Mouse (Mus musculus): ENCODE results near the gene Rptor. TPM values are rescaled to one million over a fixed set of nuclear protein-coding genes. Genes with fewer than 3 reads are reported as not detected.

Rptor gene
- polyA plus RNA-seq, 1 experiment = 26.2 TPM

DNA sequence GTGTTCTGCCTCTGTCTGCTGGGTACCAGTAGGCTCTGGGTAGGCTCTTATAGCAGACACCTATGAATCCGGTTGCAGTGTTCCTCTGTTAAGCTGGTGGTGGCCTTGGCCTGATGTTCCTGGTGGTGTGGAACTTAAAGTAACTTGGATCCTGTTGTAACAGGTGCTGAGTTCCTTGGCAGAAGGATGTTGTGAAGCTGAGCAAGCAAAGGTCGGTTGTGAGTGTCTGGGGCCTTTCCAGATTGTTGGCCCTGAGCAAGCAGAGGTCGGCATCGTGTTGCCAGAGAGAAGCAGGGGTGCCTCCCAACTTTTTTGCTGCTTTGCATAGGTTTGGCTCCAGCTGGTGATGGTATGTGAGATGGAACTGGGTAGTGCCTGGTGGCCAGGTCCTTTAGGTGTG is 21.7 kb downstream of the Rptor start:
- no peak for TF ChIP-seq POLR2A (IDR thresholded peaks at IDR 0.05; ENCODE audit: borderline replicate concordance, extremely low read depth, low read depth, low read length)
- no peak for TF ChIP-seq CTCF (IDR thresholded peaks at IDR 0.05; ENCODE audit: insufficient read depth, low read length)
- 67% methylated on average over 4 of the region's 4 CpGs for WGBS
- DNase-seq = no peak
- peaks cover 2% of the 10 kb centered on the region; the same call in 1 of the 2 replicates for H3K4me1 ChIP-seq (ENCODE audit: control insufficient read depth, insufficient read depth, low read length)
- H3K4me3 ChIP-seq (replicated peaks; ENCODE audit: extremely low read depth, low read depth, low read length) = no peak overlapping the region

DNA sequence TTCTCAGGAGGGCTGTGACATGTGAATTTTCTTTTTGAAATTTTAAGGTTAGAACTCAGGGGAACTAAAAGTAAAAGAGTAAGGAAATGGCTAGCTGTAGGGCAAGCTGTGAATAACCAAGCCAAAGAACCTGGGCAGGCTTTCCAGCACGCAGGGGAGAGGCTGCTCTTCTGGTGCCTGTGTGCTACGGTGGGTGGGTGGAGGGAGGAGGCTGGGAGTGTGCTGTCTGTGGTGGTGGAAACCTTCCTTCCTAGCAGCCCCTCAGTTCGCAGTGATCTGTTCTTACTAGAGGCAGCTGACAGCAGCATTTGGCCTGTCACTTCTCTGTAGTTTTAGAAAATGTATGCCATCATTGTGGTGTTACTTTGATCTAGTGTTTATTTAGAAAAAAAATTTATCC is 22.2 kb downstream of the Rptor start:
- Histone ChIP-seq H3K4me1 (ENCODE audit: control insufficient read depth, insufficient read depth, low read length) (peaks cover 2% of the 10 kb centered on the region; the same call in 1 of the 2 replicates), H3K4me3 (replicated peaks; ENCODE audit: extremely low read depth, low read depth, low read length) (no peak overlapping the region)
- no peak for DNase-seq
- 46% methylated on average over 3 of the region's 3 CpGs for WGBS
- TF ChIP-seq POLR2A (IDR thresholded peaks at IDR 0.05; ENCODE audit: borderline replicate concordance, extremely low read depth, low read depth, low read length) = no peak
- TF ChIP-seq CTCF (IDR thresholded peaks at IDR 0.05; ENCODE audit: insufficient read depth, low read length) = no peak

DNA sequence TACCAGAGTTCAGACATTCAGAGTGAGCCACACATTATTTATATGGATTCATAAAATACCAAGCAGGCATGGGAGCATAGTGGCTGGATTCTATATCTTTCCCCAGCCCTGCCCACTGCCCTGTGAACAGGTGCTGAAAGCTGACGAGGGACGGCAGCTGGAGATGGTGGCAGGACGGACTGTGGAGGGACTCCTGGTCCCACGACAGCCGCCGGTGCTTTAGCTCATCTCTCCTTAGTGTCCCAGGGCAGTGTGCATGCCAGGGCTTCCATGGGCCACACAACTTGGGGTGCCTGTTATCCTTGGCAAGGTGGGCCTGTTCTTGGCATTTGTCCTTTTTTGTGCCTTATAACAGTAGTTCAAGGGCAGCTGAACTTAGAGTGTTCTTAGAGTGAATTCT is 22.8 kb downstream of the Rptor start:
- DNase-seq = no peak
- 83% methylated on average over 6 of the region's 6 CpGs for WGBS
- TF ChIP-seq POLR2A (IDR thresholded peaks at IDR 0.05; ENCODE audit: borderline replicate concordance, extremely low read depth, low read depth, low read length) (no peak), CTCF (IDR thresholded peaks at IDR 0.05; ENCODE audit: insufficient read depth, low read length) (no peak)
- Histone ChIP-seq H3K4me1 (ENCODE audit: control insufficient read depth, insufficient read depth, low read length) (peaks cover 2% of the 10 kb centered on the region; the same call in 1 of the 2 replicates), H3K4me3 (replicated peaks; ENCODE audit: extremely low read depth, low read depth, low read length) (no peak overlapping the region)

GRCm38 (mm10) chr11:119625943-119626342 is 23.2 kb downstream of the Rptor start:
- WGBS = 68% methylated on average over 6 of the region's 6 CpGs
- H3K4me1 ChIP-seq (ENCODE audit: control insufficient read depth, insufficient read depth, low read length) = peaks cover 4% of the 10 kb centered on the region; the same call in 1 of the 2 replicates
- H3K4me3 ChIP-seq (replicated peaks; ENCODE audit: extremely low read depth, low read depth, low read length) = no peak overlapping the region
- DNase-seq = no peak
- no peak for TF ChIP-seq POLR2A (IDR thresholded peaks at IDR 0.05; ENCODE audit: borderline replicate concordance, extremely low read depth, low read depth, low read length)
- no peak for TF ChIP-seq CTCF (IDR thresholded peaks at IDR 0.05; ENCODE audit: insufficient read depth, low read length)

DNA sequence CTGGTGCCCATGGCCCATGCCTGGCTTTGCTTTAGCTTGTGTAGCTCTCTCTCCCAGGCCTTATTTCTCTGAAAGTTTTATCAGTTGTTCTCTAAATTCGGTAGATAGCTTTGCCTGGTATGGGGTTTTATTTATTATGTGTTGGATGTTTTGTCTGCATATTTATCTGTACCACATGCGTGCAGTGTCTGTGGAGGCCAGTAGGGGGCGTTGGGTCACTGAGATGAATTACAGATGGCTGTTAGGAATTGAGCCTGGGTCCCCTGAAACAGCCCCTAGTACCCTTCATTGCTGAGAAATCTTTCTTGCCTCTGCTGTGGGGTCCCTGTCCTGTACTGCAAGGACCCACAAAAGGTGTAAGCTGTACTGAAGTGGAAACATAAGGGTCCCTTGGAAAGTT is 24.5 kb downstream of the Rptor start:
- no peak for DNase-seq
- 69% methylated on average over 3 of the region's 3 CpGs for whole genome bisulfite sequencing
- TF ChIP-seq POLR2A (IDR thresholded peaks at IDR 0.05; ENCODE audit: borderline replicate concordance, extremely low read depth, low read depth, low read length) = no peak
- no peak for TF ChIP-seq CTCF (IDR thresholded peaks at IDR 0.05; ENCODE audit: insufficient read depth, low read length)
- Histone ChIP-seq H3K4me1 (ENCODE audit: control insufficient read depth, insufficient read depth, low read length) (peaks cover 9% of the 10 kb centered on the region), H3K4me3 (replicated peaks; ENCODE audit: extremely low read depth, low read depth, low read length) (no peak overlapping the region)

GRCm38 (mm10) chr11:119629072-119629471 is 26.4 kb downstream of the Rptor start:
- no peak for DNase-seq
- Histone ChIP-seq H3K4me1 (ENCODE audit: control insufficient read depth, insufficient read depth, low read length) (peaks cover 7% of the 10 kb centered on the region), H3K4me3 (replicated peaks; ENCODE audit: extremely low read depth, low read depth, low read length) (no peak overlapping the region)
- WGBS = 76% methylated on average over 3 of the region's 3 CpGs
- TF ChIP-seq POLR2A (IDR thresholded peaks at IDR 0.05; ENCODE audit: borderline replicate concordance, extremely low read depth, low read depth, low read length) (no peak), CTCF (IDR thresholded peaks at IDR 0.05; ENCODE audit: insufficient read depth, low read length) (no peak)

GRCm38 (mm10) chr11:119630329-119630728 is 27.6 kb downstream of the Rptor start:
- H3K4me1 ChIP-seq (ENCODE audit: control insufficient read depth, insufficient read depth, low read length) = peaks cover 7% of the 10 kb centered on the region
- no peak overlapping the region for H3K4me3 ChIP-seq (replicated peaks; ENCODE audit: extremely low read depth, low read depth, low read length)
- no peak for DNase-seq
- WGBS = 60% methylated on average over 5 of the region's 5 CpGs
- no peak for TF ChIP-seq POLR2A (IDR thresholded peaks at IDR 0.05; ENCODE audit: borderline replicate concordance, extremely low read depth, low read depth, low read length)
- no peak for TF ChIP-seq CTCF (IDR thresholded peaks at IDR 0.05; ENCODE audit: insufficient read depth, low read length)

- TF ChIP-seq POLR2A (IDR thresholded peaks at IDR 0.05; ENCODE audit: borderline replicate concordance, extremely low read depth, low read depth, low read length) (no peak), CTCF (IDR thresholded peaks at IDR 0.05; ENCODE audit: insufficient read depth, low read length) (no peak)
- Histone ChIP-seq H3K4me3 (replicated peaks; ENCODE audit: extremely low read depth, low read depth, low read length) (no peak overlapping the region), H3K4me1 (ENCODE audit: control insufficient read depth, insufficient read depth, low read length) (peaks cover 7% of the 10 kb centered on the region)
- 55% methylated on average over 3 of the region's 3 CpGs for WGBS
- DNase-seq = peak; percentile 12
Measured at GRCm38 (mm10) chr11:119631222-119631870, 28.6 kb downstream of the Rptor start.

GRCm38 (mm10) chr11:119636371-119636883 is 33.7 kb downstream of the Rptor start:
- peaks cover 2% of the 10 kb centered on the region for H3K4me1 ChIP-seq (ENCODE audit: control insufficient read depth, insufficient read depth, low read length)
- no peak for DNase-seq
- 77% methylated on average over 4 of the region's 4 CpGs for WGBS
- no peak overlapping the region for H3K4me3 ChIP-seq (replicated peaks; ENCODE audit: extremely low read depth, low read depth, low read length)
- TF ChIP-seq POLR2A (IDR thresholded peaks at IDR 0.05; ENCODE audit: borderline replicate concordance, extremely low read depth, low read depth, low read length) (no peak), CTCF (IDR thresholded peaks at IDR 0.05; ENCODE audit: insufficient read depth, low read length) (no peak)

DNA sequence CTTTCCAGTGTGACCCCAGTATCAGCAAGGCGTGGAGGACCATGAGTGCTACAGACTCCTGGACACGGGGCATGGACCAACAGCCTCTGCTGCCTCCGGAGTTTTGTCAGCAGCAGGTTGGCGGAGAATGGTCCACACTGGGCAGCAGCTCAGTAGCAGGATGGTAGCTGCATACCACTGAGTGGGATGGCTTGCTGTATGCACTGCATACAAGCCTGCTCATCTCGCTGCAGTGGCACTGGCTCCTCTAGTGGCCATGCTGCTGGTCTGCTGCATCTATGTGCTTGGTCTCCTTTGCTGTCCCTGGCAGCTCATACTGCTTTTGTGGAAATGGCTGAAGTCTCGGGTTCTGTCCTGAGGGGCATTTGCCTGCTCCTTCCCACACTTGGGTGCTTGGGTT is 34.8 kb downstream of the Rptor start:
- H3K4me3 ChIP-seq (replicated peaks; ENCODE audit: extremely low read depth, low read depth, low read length) = no peak overlapping the region
- TF ChIP-seq CTCF (IDR thresholded peaks at IDR 0.05; ENCODE audit: insufficient read depth, low read length) (peak; percentile 29; the same call in 1 of the 2 replicates), POLR2A (IDR thresholded peaks at IDR 0.05; ENCODE audit: borderline replicate concordance, extremely low read depth, low read depth, low read length) (no peak)
- no peak for DNase-seq
- 79% methylated on average over 6 of the region's 6 CpGs for WGBS
- H3K4me1 ChIP-seq (ENCODE audit: control insufficient read depth, insufficient read depth, low read length) = no peaks in the 10 kb centered on the region; the same call in 1 of the 2 replicates
